Mouse (Mus musculus) midbrain, postnatal 0 days (tissue): ENCODE measurements around the gene Trim7. TPM values are rescaled to one million over a fixed set of nuclear protein-coding genes. Genes with fewer than 3 reads are reported as not detected.

Experiments used
- ATAC-seq: fragments of 200-750 bp; cut with Nextera tagmentation; 2 replicates; pipeline ENCODE4 v1.8.0; 2017; ENCODE audit warnings: moderate number of reproducible peaks, mild to moderate bottlenecking, moderate TSS enrichment, moderate library complexity; ENCODE audit not compliant: low FRiP score
- DNase-seq: peaks from one replicate; pipeline ENCODE4 v3.0.0-alpha.2; 2015; ENCODE audit warnings: low spot score
- H3K27ac ChIP-seq: fragments of 300-500 bp; sonication (generic); 2 replicates; pipeline ENCODE4 v1.5.1; 2014; ENCODE audit warnings: low read depth, mild to moderate bottlenecking, low read length, mixed read lengths
- H3K27me3 ChIP-seq: fragments of 300-500 bp; sonication (generic); 2 replicates; pipeline ENCODE4 v1.6.1; 2014; ENCODE audit warnings: low read length, control low read depth, mixed read lengths; ENCODE audit not compliant: insufficient read depth
- H3K36me3 ChIP-seq: fragments of 300-500 bp; sonication (generic); 2 replicates; pipeline ENCODE4 v1.6.1; 2014; ENCODE audit warnings: low read length, control low read depth, mixed read lengths; ENCODE audit not compliant: insufficient read depth
- H3K4me1 ChIP-seq: fragments of 300-500 bp; sonication (generic); 2 replicates; pipeline ENCODE4 v1.6.1; 2014; ENCODE audit warnings: mild to moderate bottlenecking, control low read depth, antibody characterized with exemption, low read length, mixed read lengths; ENCODE audit not compliant: insufficient read depth
- H3K4me2 ChIP-seq: fragments of 300-500 bp; sonication (generic); 2 replicates; pipeline ENCODE4 v1.6.1; 2014; ENCODE audit warnings: low read depth, mild to moderate bottlenecking, low read length, mixed read lengths; ENCODE audit not compliant: poor library complexity, severe bottlenecking
- H3K4me3 ChIP-seq: fragments of 300-500 bp; sonication (generic); 2 replicates; pipeline ENCODE4 v1.5.1; 2014; ENCODE audit warnings: low read depth, mild to moderate bottlenecking, low read length, moderate library complexity
- H3K9ac ChIP-seq: fragments of 300-500 bp; sonication (generic); replicated peaks from 2 replicates; pipeline ENCODE4 v1.6.1; 2014; ENCODE audit warnings: mild to moderate bottlenecking, low read length, moderate library complexity, mixed read lengths; ENCODE audit not compliant: poor library complexity, severe bottlenecking
- H3K9me3 ChIP-seq: fragments of 300-500 bp; sonication (generic); 2 replicates; pipeline ENCODE4 v1.6.1; 2016; ENCODE audit warnings: low read length, control low read depth
- CTCF ChIP-seq: IDR thresholded peaks from 2 replicates; pipeline ENCODE4 v1.5.1; 2016; ENCODE audit warnings: antibody characterized with exemption, mild to moderate bottlenecking
- WGBS: fragments of 180-500 bp; shearing (Covaris S2); extraction: QIAGEN DNeasy Blood & Tissue Kit; methylation state at CpG from one replicate; pipeline ENCODE4 v1.1.7; 2014; 5-methylcytosine and 5-hydroxymethylcytosine counted together
- polyA plus RNA-seq: library from polyadenylated mRNA; unstranded; fragments of >200 nt; fragmentation: Nextera tagmentation; extraction: Ambion mirVana; gene quantifications from 2 replicates; pipeline ENCODE4 v1.2.1, GENCODE M21; 2015
- total RNA-seq: library from RNA; depleted of rRNA; stranded (reverse); fragments of >200 nt; gene quantifications from 2 replicates; pipeline ENCODE4 v1.2.3, GENCODE M21; 2014

Trim7 gene
- total and polyA plus RNA-seq, 2 experiments from 2014 or later: 3.7 to 7.7 TPM

DNA sequence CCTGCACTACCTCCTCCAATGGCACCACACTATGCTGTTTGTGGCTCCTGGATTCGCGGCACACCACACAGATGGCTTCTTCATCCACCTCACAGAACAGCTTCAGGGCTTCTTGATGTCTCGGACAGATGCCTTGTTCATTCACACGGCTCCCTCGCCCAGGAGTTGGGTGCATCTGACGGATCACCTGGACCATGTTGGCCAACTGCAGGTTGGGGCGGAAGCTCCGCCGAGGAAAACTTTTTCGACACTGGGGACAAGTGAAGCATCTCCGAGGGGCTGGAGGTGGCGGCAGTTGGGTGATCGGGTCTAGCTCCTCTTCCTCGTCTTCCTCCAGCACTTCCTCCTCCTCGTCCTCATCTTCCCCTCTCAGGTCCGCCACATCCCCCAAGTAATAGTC lies 10.1 kb upstream of the Trim7 start:
- WGBS: 76% methylated on average over 16 of the region's 16 CpGs
- peaks cover 15% of the 10 kb centered on the region; the same call in 1 of the 2 replicates for H3K4me1 ChIP-seq
- peak overlapping the region; percentile 83 for H3K4me2 ChIP-seq
- peak overlapping the region; percentile 89; the same call in 1 of the 2 replicates for H3K9ac ChIP-seq
- H3K36me3 ChIP-seq: peaks cover 17% of the 10 kb centered on the region
- no peaks in the 10 kb centered on the region for H3K9me3 ChIP-seq
- H3K27me3 ChIP-seq: no peaks in the 10 kb centered on the region
- H3K4me3 ChIP-seq: peak overlapping the region; percentile 70
- no peak for TF ChIP-seq CTCF
- DNase-seq (no peak), ATAC-seq (no peak)
- H3K27ac ChIP-seq: 0 out of 2 replicates have a peak overlapping the region, but pooled peaks have one; percentile 96

DNA sequence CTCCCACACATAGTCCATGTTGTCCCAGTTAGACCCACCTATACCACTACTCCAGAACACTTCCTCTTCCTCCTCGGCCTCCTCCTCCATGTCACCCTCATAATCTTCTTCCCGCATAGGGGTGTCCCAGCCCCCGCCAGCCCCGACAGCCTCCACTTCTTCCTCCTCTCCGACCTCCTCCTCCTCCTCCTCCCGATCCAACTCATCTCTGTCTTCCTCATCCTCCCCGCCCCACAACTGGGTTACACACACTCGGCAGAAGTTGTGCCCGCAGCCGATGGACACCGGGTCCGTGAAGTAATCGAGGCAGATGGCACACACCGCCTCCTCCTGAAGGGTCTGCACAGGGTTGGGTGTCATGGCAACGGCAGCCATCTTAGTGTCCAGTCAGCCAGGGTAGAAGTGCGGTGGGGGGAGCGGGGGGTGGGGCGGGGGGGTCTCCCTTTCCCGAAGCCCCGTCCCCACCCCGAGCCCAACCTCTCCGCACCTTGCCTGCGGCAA lies 9.6 kb upstream of the Trim7 start:
- no peak for TF ChIP-seq CTCF
- H3K4me3 ChIP-seq: peak overlapping the region; percentile 70
- peaks cover 15% of the 10 kb centered on the region; the same call in 1 of the 2 replicates for H3K4me1 ChIP-seq
- H3K27ac ChIP-seq: peak overlapping the region; percentile 96
- peaks cover 13% of the 10 kb centered on the region for H3K36me3 ChIP-seq
- ATAC-seq (peak; percentile 78), DNase-seq (peak; percentile 79)
- no peaks in the 10 kb centered on the region for H3K27me3 ChIP-seq
- H3K9me3 ChIP-seq: no peaks in the 10 kb centered on the region
- H3K9ac ChIP-seq: peak overlapping the region; percentile 89
- H3K4me2 ChIP-seq: peak overlapping the region; percentile 83
- 1% methylated on average over 20 of the region's 23 CpGs for WGBS

DNA sequence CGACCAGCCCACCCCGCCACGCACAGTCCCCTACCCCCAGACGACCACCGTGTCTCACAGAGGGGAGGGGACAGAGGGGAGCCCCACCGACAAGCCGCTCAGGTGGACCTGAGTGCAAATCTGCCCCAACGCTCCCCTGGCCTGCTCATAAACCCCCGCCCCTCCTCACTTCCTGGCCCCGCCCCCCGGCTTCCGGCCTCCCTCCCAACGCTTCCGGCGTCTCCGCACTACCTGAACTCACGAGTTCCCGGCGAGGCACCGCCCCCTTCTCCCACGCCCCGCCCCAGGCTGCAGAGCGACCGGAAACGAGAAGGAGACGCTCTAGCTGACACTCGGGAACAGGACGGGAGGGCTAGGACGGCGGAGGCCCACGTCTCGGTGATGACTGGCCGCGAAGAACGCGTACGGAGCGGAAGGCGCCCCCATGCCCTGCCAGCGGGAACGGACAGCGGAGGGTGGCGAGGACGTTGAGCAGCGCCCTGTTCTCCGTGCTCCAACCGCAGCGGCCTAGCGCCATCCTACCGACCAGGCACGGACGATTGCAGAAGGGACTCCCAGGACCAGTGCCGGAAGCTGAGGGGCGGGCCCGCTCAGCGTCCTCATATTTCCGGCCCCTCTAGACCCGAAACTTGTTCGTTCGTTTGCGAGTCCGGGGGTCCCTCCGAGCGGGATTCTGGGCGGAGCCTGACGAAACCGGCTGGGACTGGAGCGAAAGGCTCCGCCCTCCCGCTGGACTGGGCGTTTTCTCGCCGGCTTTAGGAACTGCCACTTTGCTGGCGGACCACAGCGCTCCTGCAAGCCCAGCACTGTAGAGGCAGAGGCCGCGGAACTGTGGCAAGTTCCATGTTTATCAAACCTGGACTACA lies 8.9 kb upstream of the Trim7 start, which contains the start of gene Trim41:
Trim41 (minus strand) TSS at position 554 of the 866 bp plus-strand sequence.
- H3K4me3 ChIP-seq: peak within 1 kb of the TSS; percentile 70
- no peaks in the 10 kb centered on the region for H3K27me3 ChIP-seq
- WGBS: under 1% methylated on average over 68 of the region's 77 CpGs
- DNase-seq (peak; percentile 99), ATAC-seq (peak; percentile 97)
- no peaks in the 10 kb centered on the region for H3K9me3 ChIP-seq
- peak; percentile 34; the same call in 1 of the 2 replicates for TF ChIP-seq CTCF
- H3K36me3 ChIP-seq: peaks cover 6% of the 10 kb centered on the region
- peaks cover 15% of the 10 kb centered on the region; the same call in 1 of the 2 replicates for H3K4me1 ChIP-seq
- peak within 1 kb of the TSS; percentile 83 for H3K4me2 ChIP-seq
- peak within 1 kb of the TSS; percentile 89 for H3K9ac ChIP-seq
- peak within 1 kb of the TSS; percentile 96 for H3K27ac ChIP-seq

DNA sequence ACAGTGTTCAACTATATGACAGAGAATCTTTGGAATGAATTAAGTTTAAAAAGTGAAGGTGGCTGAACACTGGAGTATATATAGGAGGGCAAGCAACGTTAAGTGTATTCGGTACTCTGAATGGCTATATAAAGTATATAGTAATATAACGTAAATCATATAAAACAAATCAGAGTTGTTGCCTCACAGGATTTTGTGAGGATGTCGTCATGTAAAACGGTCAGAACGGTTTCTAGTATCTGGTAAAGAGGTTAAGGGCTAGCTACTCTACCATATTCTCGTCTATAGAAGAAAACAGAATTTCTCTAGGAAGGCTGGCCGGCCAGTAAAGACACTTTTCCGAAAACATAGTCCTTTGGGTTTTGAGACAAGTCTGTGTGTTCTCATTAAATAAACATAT lies 8.1 kb upstream of the Trim7 start:
- Histone ChIP-seq H3K4me3 (peak overlapping the region; percentile 70), H3K9ac (peak overlapping the region; percentile 89), H3K4me1 (peaks cover 15% of the 10 kb centered on the region; the same call in 1 of the 2 replicates), H3K27me3 (no peaks in the 10 kb centered on the region), H3K27ac (peak overlapping the region; percentile 96), H3K4me2 (peak overlapping the region; percentile 67), H3K9me3 (no peaks in the 10 kb centered on the region), H3K36me3 (no peaks in the 10 kb centered on the region)
- ATAC-seq (no peak), DNase-seq (no peak)
- 6% methylated on average over 9 of the region's 9 CpGs for WGBS
- no peak for TF ChIP-seq CTCF

DNA sequence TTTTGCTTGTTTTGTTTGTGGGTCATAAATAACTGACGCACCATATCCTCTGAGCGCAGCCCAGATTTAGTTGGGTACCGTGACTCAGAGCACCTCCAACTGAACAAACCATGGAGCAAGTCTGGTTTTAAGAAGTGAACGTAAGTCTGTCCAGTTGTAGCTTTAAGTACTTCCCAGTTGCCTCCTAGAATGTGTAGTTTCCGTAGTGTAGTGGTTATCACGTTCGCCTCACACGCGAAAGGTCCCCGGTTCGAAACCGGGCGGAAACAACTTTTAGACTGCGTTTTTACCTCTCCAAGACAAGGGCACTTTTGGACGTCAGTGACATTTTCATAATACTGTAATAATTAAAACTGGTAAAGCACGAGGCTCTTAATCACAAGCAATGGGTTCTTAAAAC lies 7.6 kb upstream of the Trim7 start:
- under 1% methylated on average over 16 of the region's 16 CpGs for WGBS
- Histone ChIP-seq H3K4me3 (peak overlapping the region; percentile 70), H3K9me3 (no peaks in the 10 kb centered on the region), H3K4me2 (peak overlapping the region; percentile 67), H3K36me3 (no peaks in the 10 kb centered on the region), H3K9ac (peak overlapping the region; percentile 89; the same call in 1 of the 2 replicates), H3K27me3 (no peaks in the 10 kb centered on the region), H3K27ac (peak overlapping the region; percentile 96; the same call in 1 of the 2 replicates), H3K4me1 (peaks cover 15% of the 10 kb centered on the region; the same call in 1 of the 2 replicates)
- ATAC-seq: no peak
- peak; percentile 97 for DNase-seq
- no peak for TF ChIP-seq CTCF
